Mouse (Mus musculus) right cerebral cortex, postnatal 25 days (tissue): ENCODE data around the gene Zfp688.
"Not testable (repeated sequence)": the region's sequence is repeated elsewhere in the genome, so short reads cannot be mapped to it uniquely, and the experiment has no call there.

Experiments used
- DNase-seq: peaks from one replicate; pipeline ENCODE4 v3.0.0; 2022

The Zfp688 gene

GRCm38 (mm10) chr7:127406002-127406987, 15.6 kb downstream of the Zfp688 start, which contains the start of gene Zfp764:
Zfp764 (minus strand) TSS chr7:127406822.
- peak; percentile 74 for DNase-seq

GRCm38 (mm10) chr7:127404101-127404500, 17.8 kb downstream of the Zfp688 start:
- not testable (repeated sequence) for DNase-seq

- no peak for DNase-seq
These were observed 18.9 kb downstream of the Zfp688 start for GRCm38 (mm10) chr7:127402980-127403379.

- no peak for DNase-seq
These were observed 21.5 kb downstream of the Zfp688 start for GRCm38 (mm10) chr7:127400355-127400754.

GRCm38 (mm10) chr7:127393944-127394333, 27.9 kb downstream of the Zfp688 start:
- DNase-seq = no peak

GRCm38 (mm10) chr7:127393157-127393943, 28.5 kb downstream of the Zfp688 start, which contains the start of gene E430018J23Rik:
E430018J23Rik (minus strand) TSS chr7:127393629.
- DNase-seq = peak; percentile 89

- DNase-seq = no peak
These were observed 29.5 kb downstream of the Zfp688 start for GRCm38 (mm10) chr7:127392251-127392824.

GRCm38 (mm10) chr7:127391538-127391937, 30.3 kb downstream of the Zfp688 start:
- DNase-seq = no peak

- no peak for DNase-seq
These were observed 31.6 kb downstream of the Zfp688 start for GRCm38 (mm10) chr7:127390306-127390705.

- DNase-seq = not testable (repeated sequence)
These were observed 33.7 kb downstream of the Zfp688 start for GRCm38 (mm10) chr7:127388201-127388600.

- peak; percentile 84 for DNase-seq
These were observed 35.1 kb downstream of the Zfp688 start, which contains the start of gene 9130019O22Rik for GRCm38 (mm10) chr7:127386641-127387392. 9130019O22Rik (minus strand) TSS chr7:127387166.

GRCm38 (mm10) chr7:127385560-127385959, 36.3 kb downstream of the Zfp688 start:
- not testable (repeated sequence) for DNase-seq

GRCm38 (mm10) chr7:127378310-127378921, 43.5 kb downstream of the Zfp688 start:
- DNase-seq = no peak

GRCm38 (mm10) chr7:127375271-127376245, 46.3 kb downstream of the Zfp688 start, which contains the start of gene Zfp747:
Zfp747 (minus strand) TSS chr7:127376050.
- DNase-seq = peak; percentile 87

- not testable (repeated sequence) for DNase-seq
These were observed 50.0 kb downstream of the Zfp688 start for GRCm38 (mm10) chr7:127371870-127372269.

GRCm38 (mm10) chr7:127371213-127371612, 50.7 kb downstream of the Zfp688 start:
- DNase-seq = no peak
